In genomic region chr2:25264851-25265250, GRCm38 (mm10) we compare ENCODE assay signal across 8 mouse cellular contexts. TPM values are rescaled to one million over a fixed set of nuclear protein-coding genes. Genes with fewer than 3 reads are reported as not detected.
DNase-seq lines count a peak whose midpoint lies in the region; ATAC-seq lines count a peak whose summit lies in the region.

No protein-coding gene starts in this region.

- peaks cover 8% of the 10 kb centered on the region; the same call in 1 of the 2 replicates for H3K36me3 ChIP-seq in heart, embryonic 11.5 days (ENCODE audit: control insufficient read depth, insufficient read depth, low read length)
- peaks cover 2% of the 10 kb centered on the region; the same call in 1 of the 2 replicates for H3K36me3 ChIP-seq in midbrain, embryonic 16.5 days (ENCODE audit: control insufficient read depth, insufficient read depth, low read length)

- 69% methylated on average over 3 of the region's 3 CpGs for WGBS in heart, embryonic 11.5 days (ENCODE audit: insufficient replicate concordance)
- 67% methylated on average over 3 of the region's 3 CpGs for whole genome bisulfite sequencing in midbrain, embryonic 16.5 days

- H3K9me3 ChIP-seq in heart, embryonic 11.5 days (replicated peaks; ENCODE audit: control insufficient read depth, low read length), result no peaks in the 10 kb centered on the region
- no peaks in the 10 kb centered on the region for H3K9me3 ChIP-seq in midbrain, embryonic 16.5 days (replicated peaks; ENCODE audit: control insufficient read depth, low read length, poor library complexity, severe bottlenecking)

- peaks cover 16% of the 10 kb centered on the region for H3K27me3 ChIP-seq in heart, embryonic 11.5 days (ENCODE audit: control insufficient read depth, insufficient read depth, low read length)
- H3K27me3 ChIP-seq in midbrain, embryonic 16.5 days (ENCODE audit: control insufficient read depth, insufficient read depth, low read depth, low read length), result peaks cover 6% of the 10 kb centered on the region

- H3K4me3 ChIP-seq in heart, embryonic 11.5 days (ENCODE audit: low read depth, low read length), result no peak overlapping the region
- no peak overlapping the region for H3K4me3 ChIP-seq in midbrain, embryonic 16.5 days (ENCODE audit: low read depth, low read length)

- no peak overlapping the region for H3K9ac ChIP-seq in heart, embryonic 11.5 days (ENCODE audit: low read depth, low read length)
- peak overlapping the region; percentile 15; the same call in 1 of the 2 replicates for H3K9ac ChIP-seq in midbrain, embryonic 16.5 days (ENCODE audit: low read depth, low read length)

- H3K4me1 ChIP-seq in heart, embryonic 11.5 days (ENCODE audit: control insufficient read depth, insufficient read depth, low read length), result peaks cover 29% of the 10 kb centered on the region
- peaks cover 50% of the 10 kb centered on the region for H3K4me1 ChIP-seq in midbrain, embryonic 16.5 days (ENCODE audit: control insufficient read depth, insufficient read depth, low read length)

- ATAC-seq in heart, embryonic 11.5 days (replicated peaks; ENCODE audit: insufficient number of reproducible peaks, low FRiP score, low TSS enrichment), result no peak
- ATAC-seq in midbrain, embryonic 16.5 days, result no peak
- ATAC-seq in erythroid progenitor cell, adult 5-6 weeks (replicated peaks; ENCODE audit: low FRiP score, poor library complexity, severe bottlenecking), result no peak

- no peak overlapping the region for H3K27ac ChIP-seq in heart, embryonic 11.5 days (ENCODE audit: low read depth, low read length)
- no peak overlapping the region for H3K27ac ChIP-seq in midbrain, embryonic 16.5 days (ENCODE audit: low read length)

- intact Hi-C loops in heart, postnatal 14 days (cut with DNase I), result no loop called here

- DNase-seq in heart, postnatal 14 days, result no peak
- DNase-seq in cerebellum, postnatal 10 days, result peak; percentile 95 to 97
- peak; percentile 91 for DNase-seq in kidney, adult 11 months
- DNase-seq in spleen, postnatal 4 days (ENCODE audit: low spot score in 2 of 2), result no peak
- no peak for DNase-seq in adrenal gland, postnatal 25 days

- H3K4me2 ChIP-seq in heart, embryonic 11.5 days, result peak overlapping the region; percentile 19; the same call in 1 of the 2 replicates
- peak overlapping the region; percentile 100 for H3K4me2 ChIP-seq in midbrain, embryonic 16.5 days (ENCODE audit: low read length)

RNA-seq across cellular contexts. Expression of gene Tprn, which starts 2.4 kb away (rescaled TPM):
- 3.3 TPM in 2 replicates for polyA plus RNA-seq in heart, embryonic 11.5 days (2014; fragmentation: Nextera tagmentation; extraction: Ambion mirVana)
- 1 to 10 TPM; 5.7 to 7.6 TPM for total RNA-seq in heart, postnatal 14 days (2021)
- polyA plus RNA-seq in midbrain, embryonic 16.5 days (2015; fragmentation: Nextera tagmentation; extraction: Ambion mirVana), result 15.6 and 15.9 TPM in 2 replicates
- 1.1 TPM in 1 of 2 replicates, not detected in the other for total RNA-seq in erythroid progenitor cell, adult 5-6 weeks (2015; ENCODE audit: low replicate concordance)
- total RNA-seq in erythroid progenitor cell, adult 5-6 weeks (2017; ENCODE audit: low replicate concordance), result 1.0 and 2.2 TPM in 2 replicates
- 10.0 and 10.7 TPM in 2 replicates for total RNA-seq in adrenal gland, postnatal 25 days (2021)

RNA-seq across cellular contexts. Expression of gene Ssna1, which starts 7.4 kb away (rescaled TPM):
- polyA plus RNA-seq in heart, embryonic 11.5 days (2014; fragmentation: Nextera tagmentation; extraction: Ambion mirVana), result 156 and 175 TPM in 2 replicates
- total RNA-seq in heart, postnatal 14 days (2021), result 10 to 100 TPM; 38.3 to 46.9 TPM
- 172 and 175 TPM in 2 replicates for polyA plus RNA-seq in midbrain, embryonic 16.5 days (2015; fragmentation: Nextera tagmentation; extraction: Ambion mirVana)
- total RNA-seq in erythroid progenitor cell, adult 5-6 weeks (2015; ENCODE audit: low replicate concordance), result 114 and 128 TPM in 2 replicates
- 46.2 and 81.0 TPM in 2 replicates for total RNA-seq in erythroid progenitor cell, adult 5-6 weeks (2017; ENCODE audit: low replicate concordance)
- total RNA-seq in adrenal gland, postnatal 25 days (2021), result 35.1 and 47.7 TPM in 2 replicates

RNA-seq across cellular contexts. Expression of gene Anapc2, which starts 7.4 kb away (rescaled TPM):
- 73.0 and 76.1 TPM in 2 replicates for polyA plus RNA-seq in heart, embryonic 11.5 days (2014; fragmentation: Nextera tagmentation; extraction: Ambion mirVana)
- total RNA-seq in heart, postnatal 14 days (2021), result 10 to 100 TPM; 44.0 to 44.1 TPM
- polyA plus RNA-seq in midbrain, embryonic 16.5 days (2015; fragmentation: Nextera tagmentation; extraction: Ambion mirVana), result 141 and 144 TPM in 2 replicates
- 34.6 and 55.8 TPM in 2 replicates for total RNA-seq in erythroid progenitor cell, adult 5-6 weeks (2015; ENCODE audit: low replicate concordance)
- 29.7 and 40.0 TPM in 2 replicates for total RNA-seq in erythroid progenitor cell, adult 5-6 weeks (2017; ENCODE audit: low replicate concordance)
- total RNA-seq in adrenal gland, postnatal 25 days (2021), result 70.9 and 95.1 TPM in 2 replicates

RNA-seq across cellular contexts. Expression of gene Tmem203, which starts 9.6 kb away (rescaled TPM):
- 12.9 and 16.0 TPM in 2 replicates for polyA plus RNA-seq in heart, embryonic 11.5 days (2014; fragmentation: Nextera tagmentation; extraction: Ambion mirVana)
- total RNA-seq in heart, postnatal 14 days (2021), result 10 to 100 TPM; 12.7 to 13.4 TPM
- 12.4 and 12.7 TPM in 2 replicates for polyA plus RNA-seq in midbrain, embryonic 16.5 days (2015; fragmentation: Nextera tagmentation; extraction: Ambion mirVana)
- 11.9 and 18.9 TPM in 2 replicates for total RNA-seq in erythroid progenitor cell, adult 5-6 weeks (2015; ENCODE audit: low replicate concordance)
- total RNA-seq in erythroid progenitor cell, adult 5-6 weeks (2017; ENCODE audit: low replicate concordance), result 1.8 and 8.5 TPM in 2 replicates
- 32.3 and 48.8 TPM in 2 replicates for total RNA-seq in adrenal gland, postnatal 25 days (2021)

RNA-seq across cellular contexts. Expression of gene AL732309.1, which starts 18.2 kb away (rescaled TPM):
- polyA plus RNA-seq in heart, embryonic 11.5 days (2014; fragmentation: Nextera tagmentation; extraction: Ambion mirVana), result 2.5 and 2.9 TPM in 2 replicates
- total RNA-seq in heart, postnatal 14 days (2021), result 1 to 10 TPM; 1.9 to 2.4 TPM
- 4.3 and 4.7 TPM in 2 replicates for polyA plus RNA-seq in midbrain, embryonic 16.5 days (2015; fragmentation: Nextera tagmentation; extraction: Ambion mirVana)
- total RNA-seq in erythroid progenitor cell, adult 5-6 weeks (2015; ENCODE audit: low replicate concordance), result 4.0 and 4.6 TPM in 2 replicates
- not detected in 2 replicates for total RNA-seq in erythroid progenitor cell, adult 5-6 weeks (2017; ENCODE audit: low replicate concordance)
- 3.5 and 8.1 TPM in 2 replicates for total RNA-seq in adrenal gland, postnatal 25 days (2021)

Comparison
In these comparisons a context has a peak if more than half of its experiments do, and no peak if none do; other contexts are left out.
1. DNase-seq: peak in cerebellum, postnatal 10 days (2 of 2) and kidney, adult 11 months (single experiment); none in heart, postnatal 14 days (0 of 2), spleen, postnatal 4 days (0 of 2) and adrenal gland, postnatal 25 days (single experiment).